Mouse (Mus musculus) megakaryocyte, embryonic 14.5 days (primary cell): ENCODE data around the gene Gm9821.

ENCODE experiments used
- FLI1 ChIP-seq: IDR thresholded peaks from 2 replicates; pipeline ENCODE4 v1.6.1; 2012; ENCODE audit warnings: low read length, inconsistent platforms, mixed read lengths
- GATA1 ChIP-seq: IDR thresholded peaks from 3 replicates; pipeline ENCODE4 v1.6.1; 2012; ENCODE audit warnings: mixed read lengths, low read length, inconsistent platforms, borderline replicate concordance

DNA sequence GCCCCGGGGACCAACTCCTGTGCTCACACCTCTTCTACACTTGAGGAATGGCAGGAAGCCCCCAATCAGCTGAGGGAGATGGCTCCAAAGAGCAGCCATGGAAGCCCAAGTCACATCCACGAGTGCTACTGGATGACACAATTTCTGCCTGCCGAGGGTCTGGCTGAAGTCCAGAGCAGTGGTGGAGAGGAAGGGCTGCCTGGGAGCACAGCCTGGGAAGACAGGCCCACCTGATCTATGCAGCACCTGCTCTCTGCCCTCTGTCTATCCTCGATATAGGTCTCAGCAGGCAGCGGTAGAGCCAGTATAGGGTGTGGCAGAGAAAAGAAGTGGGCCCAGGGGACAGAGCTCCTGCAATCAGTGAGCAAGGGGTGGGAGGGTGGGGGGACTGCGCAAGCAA is 1.3 kb downstream of the Gm9821 start:
- TF ChIP-seq FLI1 (no peak), GATA1 (no peak)
